Mouse (Mus musculus): ENCODE results near the gene March1.

March1 gene

GRCm38 (mm10) chr8:65617871-65618751 is at the start of gene March1:
Gene March1, plus strand, starts transcription at chr8:65617900.
- DNase-seq (ENCODE audit: low spot score): no peak

GRCm38 (mm10) chr8:65586909-65587308 is 30.8 kb upstream of the March1 start:
- DNase-seq (ENCODE audit: low spot score): no peak

GRCm38 (mm10) chr8:65603241-65603640 is 14.5 kb upstream of the March1 start:
- DNase-seq (ENCODE audit: low spot score): no peak

- no peak for DNase-seq (ENCODE audit: low spot score)
These were observed 8.2 kb upstream of the March1 start for GRCm38 (mm10) chr8:65609509-65609908.

GRCm38 (mm10) chr8:65618966-65619365 is 1.3 kb downstream of the March1 start:
- no peak for DNase-seq (ENCODE audit: low spot score)

GRCm38 (mm10) chr8:65644931-65645330 is 27.2 kb downstream of the March1 start:
- no peak for DNase-seq (ENCODE audit: low spot score)

- no peak for DNase-seq (ENCODE audit: low spot score)
These were observed 27.8 kb downstream of the March1 start for GRCm38 (mm10) chr8:65645502-65645901.

- DNase-seq (ENCODE audit: low spot score): no peak
These were observed 28.2 kb downstream of the March1 start for GRCm38 (mm10) chr8:65645945-65646344.

- no peak for DNase-seq (ENCODE audit: low spot score)
These were observed 38.2 kb downstream of the March1 start for GRCm38 (mm10) chr8:65655924-65656323.

- no peak for DNase-seq (ENCODE audit: low spot score)
These were observed 44.2 kb downstream of the March1 start for GRCm38 (mm10) chr8:65661885-65662284.

- no peak for DNase-seq (ENCODE audit: low spot score)
These were observed 48.1 kb downstream of the March1 start for GRCm38 (mm10) chr8:65665786-65666185.

- DNase-seq (ENCODE audit: low spot score): no peak
These were observed 125.4 kb downstream of the March1 start for GRCm38 (mm10) chr8:65743066-65743465.

- no peak for DNase-seq (ENCODE audit: low spot score)
These were observed 158.1 kb downstream of the March1 start for GRCm38 (mm10) chr8:65775815-65776214.

GRCm38 (mm10) chr8:65781156-65781555 is 163.5 kb downstream of the March1 start:
- no peak for DNase-seq (ENCODE audit: low spot score)

GRCm38 (mm10) chr8:65812971-65813370 is 195.3 kb downstream of the March1 start:
- no peak for DNase-seq (ENCODE audit: low spot score)

GRCm38 (mm10) chr8:65922294-65923019 is 304.8 kb downstream of the March1 start:
- DNase-seq (ENCODE audit: low spot score): no peak

GRCm38 (mm10) chr8:65956948-65957347 is 339.2 kb downstream of the March1 start:
- no peak for DNase-seq (ENCODE audit: low spot score)

GRCm38 (mm10) chr8:65957492-65957891 is 339.8 kb downstream of the March1 start:
- no peak for DNase-seq (ENCODE audit: low spot score)

GRCm38 (mm10) chr8:65966502-65967222 is 349.0 kb downstream of the March1 start:
- no peak for DNase-seq (ENCODE audit: low spot score)

GRCm38 (mm10) chr8:65967223-65967778 is 349.6 kb downstream of the March1 start:
- no peak for DNase-seq (ENCODE audit: low spot score)

- DNase-seq (ENCODE audit: low spot score): no peak
These were observed 359.2 kb downstream of the March1 start for GRCm38 (mm10) chr8:65976905-65977304.

GRCm38 (mm10) chr8:65982039-65982438 is 364.3 kb downstream of the March1 start:
- no peak for DNase-seq (ENCODE audit: low spot score)

Data from testis, postnatal 14 days (tissue).